Mouse (Mus musculus): ENCODE data around the gene Spr. TPM values are rescaled to one million over a fixed set of nuclear protein-coding genes. Genes with fewer than 3 reads are reported as not detected.
"Not testable (repeated sequence)": the region's sequence is repeated elsewhere in the genome, so short reads cannot be mapped to it uniquely, and the experiment has no call there.

The Spr gene
- total RNA-seq, 2 experiments from 2014 or later, result 38.4 to 48.6 TPM

DNA sequence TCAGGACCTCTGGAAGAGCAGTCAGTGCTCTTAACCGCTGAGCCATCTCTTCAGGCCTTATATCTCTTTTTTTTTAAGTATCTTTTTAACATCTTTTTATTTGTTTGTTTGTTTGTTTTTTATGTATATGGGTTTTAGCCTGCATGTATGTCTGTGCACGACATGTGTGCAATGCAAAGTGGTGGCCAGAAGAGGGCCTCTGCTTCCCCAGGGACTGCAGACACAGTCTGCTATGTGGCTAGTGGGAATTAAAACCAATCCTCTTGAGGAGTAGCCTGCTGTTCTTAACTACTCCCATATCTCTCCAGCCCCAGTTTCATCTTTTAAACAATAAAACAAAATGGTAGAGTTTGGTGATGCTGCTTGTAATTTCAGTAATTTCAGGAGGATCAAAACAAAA is 2.0 kb upstream of the Spr start:
- DNase-seq (ENCODE audit: low spot score in 2 of 2), result no peak
- intact Hi-C loops (cut with DNase I), result no loop called here

DNA sequence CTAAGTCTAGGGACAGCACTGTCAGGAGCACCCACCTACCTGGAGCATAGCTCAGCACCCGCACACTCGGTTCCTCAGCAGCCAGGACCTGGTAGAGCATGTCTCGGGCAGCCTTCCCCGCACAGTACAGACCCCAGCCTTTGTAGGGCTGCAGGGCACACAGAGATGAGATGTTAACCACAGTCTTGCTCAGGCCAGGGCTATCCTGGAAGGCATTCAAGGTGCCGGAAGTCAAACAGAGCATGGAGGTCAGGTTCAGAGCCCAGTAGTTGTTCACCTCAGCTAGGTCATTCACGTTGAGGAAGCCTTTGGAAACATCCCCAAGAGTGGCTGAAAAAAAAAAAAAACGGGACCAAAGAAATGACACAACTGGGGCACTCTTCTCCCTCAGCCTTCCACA is 782 bp downstream of the Spr start:
- intact Hi-C loops (cut with DNase I); DNase-seq (ENCODE audit: low spot score in 2 of 2): not testable (repeated sequence)

DNA sequence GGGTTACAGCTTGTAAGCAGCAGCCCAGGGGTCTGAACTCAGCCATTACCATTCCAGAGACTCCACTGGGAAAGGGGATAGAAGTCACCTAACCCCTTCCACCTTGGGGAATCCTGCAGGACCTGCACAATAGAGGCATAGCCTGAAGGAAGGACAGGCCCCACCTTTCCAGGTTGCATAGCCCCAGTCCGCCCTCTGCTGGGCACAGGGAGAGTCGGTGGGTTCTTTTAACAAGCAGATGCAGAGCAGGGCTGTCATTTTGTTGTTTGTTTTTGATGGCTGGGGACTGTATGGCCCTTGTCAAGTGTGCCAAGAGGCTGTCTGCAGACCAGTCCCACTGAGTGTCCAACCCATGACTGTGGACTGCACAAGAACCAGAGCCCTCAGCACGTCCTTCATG is 4.8 kb downstream of the Spr start:
- peak; percentile 29 to 30 for DNase-seq (ENCODE audit: low spot score in 2 of 2)
- intact Hi-C loops (cut with DNase I), result loop anchor here (5.0 kb wide), 1 partner anchor 1035 kb away; no protein-coding TSS in a partner anchor

DNA sequence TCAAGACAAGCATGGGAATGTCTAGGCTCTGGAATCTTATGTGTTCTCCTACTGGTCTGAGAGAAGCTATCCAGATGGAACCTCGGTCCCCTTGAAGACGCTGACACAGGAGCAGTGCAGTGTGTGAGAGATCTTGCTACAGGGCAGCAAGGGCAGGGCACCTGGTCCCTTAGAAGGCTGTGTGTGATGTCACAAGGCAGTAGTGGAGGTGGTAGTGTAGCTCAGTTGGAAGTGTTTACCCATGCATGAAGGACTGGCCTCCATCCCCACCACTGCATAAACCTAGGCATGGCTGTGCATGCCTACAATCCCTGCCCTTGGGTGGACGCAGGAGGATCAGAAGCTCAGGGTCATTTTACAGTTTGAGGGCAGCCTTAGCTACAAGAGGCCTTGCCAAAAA is 5.3 kb downstream of the Spr start:
- not testable (repeated sequence) for DNase-seq (ENCODE audit: low spot score in 2 of 2)
- intact Hi-C loops (cut with DNase I), result loop anchor here (5.0 kb wide), 1 partner anchor 1035 kb away; no protein-coding TSS in a partner anchor

DNA sequence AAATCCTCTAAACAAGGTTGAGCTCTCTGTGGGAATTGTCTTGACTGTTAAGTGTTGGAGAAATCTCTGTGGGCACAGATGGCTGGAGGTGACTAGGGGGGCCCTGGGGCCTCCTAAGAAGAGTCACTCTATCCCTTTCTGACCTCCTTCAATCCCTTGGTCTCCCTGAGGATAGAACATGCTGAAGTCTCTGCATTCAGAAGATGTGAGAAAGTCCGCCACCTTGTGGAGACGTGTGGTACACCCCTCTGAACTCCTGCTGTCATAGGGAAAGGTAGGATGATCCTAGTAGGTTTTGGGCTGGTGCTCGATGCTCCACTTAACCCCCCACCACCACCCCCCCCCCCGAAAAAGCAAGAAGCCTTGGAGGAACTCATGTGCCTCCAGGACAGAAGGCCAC is 5.9 kb downstream of the Spr start:
- intact Hi-C loops (cut with DNase I), result loop anchor here (2.0 to 5.0 kb wide), 2 partner anchors 95 to 1034 kb away; no protein-coding TSS in a partner anchor
- DNase-seq (ENCODE audit: low spot score in 2 of 2), result peak; percentile 49 to 70

DNA sequence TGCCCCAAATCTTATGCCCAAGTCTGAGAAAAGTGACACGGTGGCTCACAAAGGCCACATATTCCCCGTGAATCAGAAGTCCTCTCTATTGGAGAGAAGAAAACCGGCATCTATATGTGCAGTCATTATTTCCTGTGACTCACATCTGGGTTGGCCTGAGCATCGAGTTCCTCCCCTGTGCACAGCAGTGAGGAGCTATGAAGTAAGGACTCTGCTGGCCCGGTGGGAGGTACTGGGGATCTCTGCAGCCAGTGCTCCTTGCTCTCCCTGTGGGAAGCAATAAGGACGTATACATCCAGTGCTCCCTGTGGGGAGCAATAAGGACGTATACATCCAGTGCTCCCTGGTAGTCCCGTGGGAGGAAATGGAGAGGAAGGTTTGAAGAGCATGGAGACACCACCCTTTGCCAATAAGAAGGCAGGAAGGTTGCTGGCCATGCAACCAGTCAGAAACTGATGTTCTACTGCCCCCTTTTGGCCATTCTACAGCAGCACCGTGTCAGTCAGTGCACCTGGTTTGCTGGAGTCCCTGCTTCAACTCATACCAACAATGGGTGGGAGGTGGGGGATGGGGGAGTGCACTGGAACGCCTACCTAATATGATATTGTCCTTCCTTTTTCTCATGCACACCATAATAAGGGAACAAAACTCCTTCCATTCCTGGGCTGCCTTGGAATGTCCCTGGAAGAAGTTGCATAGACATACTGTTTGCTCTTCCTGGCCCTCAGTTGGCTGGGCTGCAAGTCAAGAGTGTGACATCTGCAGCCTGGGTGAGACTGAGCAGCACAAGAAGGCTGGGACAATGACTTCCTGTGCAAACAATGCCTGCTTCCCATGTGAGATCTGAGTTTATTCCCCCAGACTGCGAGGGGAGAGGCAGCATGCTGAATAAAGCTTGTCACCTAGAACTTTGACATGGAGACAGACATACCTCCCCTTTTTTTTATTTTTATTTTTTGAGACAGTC is 19.7 kb downstream of the Spr start:
- intact Hi-C loops (cut with DNase I), result not testable (repeated sequence)

DNA sequence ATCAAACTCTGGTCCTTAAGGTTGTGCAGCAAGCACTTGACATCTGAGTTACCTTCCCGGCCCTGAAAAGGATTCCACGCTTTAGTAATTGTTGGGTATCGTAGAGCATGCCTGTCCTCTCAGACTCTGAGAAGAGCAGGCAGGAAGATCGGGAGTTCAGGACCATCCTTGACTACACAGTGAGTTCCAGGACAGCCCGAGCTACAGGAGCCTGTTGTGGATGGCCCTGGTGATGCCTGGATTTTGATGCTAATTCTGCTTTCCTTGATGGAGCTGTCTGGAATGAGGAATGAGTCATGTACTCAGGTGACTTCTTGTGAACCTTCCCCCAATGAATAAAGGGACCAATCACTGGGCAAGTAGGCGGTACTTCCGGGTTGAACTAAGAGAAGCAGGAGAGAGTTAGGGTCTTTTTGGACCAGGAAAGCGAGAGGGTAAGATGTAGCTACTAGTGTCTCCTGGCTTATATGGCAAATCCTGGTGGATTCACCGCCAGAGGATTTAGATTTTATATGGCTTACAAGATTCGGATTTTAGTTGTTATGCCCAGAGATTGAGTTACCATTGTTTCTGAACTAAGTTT is 32.4 kb downstream of the Spr start:
- DNase-seq (ENCODE audit: low spot score in 2 of 2), result no peak
- intact Hi-C loops (cut with DNase I), result no loop called here

More for the DNA sequence above, 19.7 kb downstream of the Spr start:
- peak; percentile 23 to 46 for DNase-seq (ENCODE audit: low spot score in 2 of 2)

DNA sequence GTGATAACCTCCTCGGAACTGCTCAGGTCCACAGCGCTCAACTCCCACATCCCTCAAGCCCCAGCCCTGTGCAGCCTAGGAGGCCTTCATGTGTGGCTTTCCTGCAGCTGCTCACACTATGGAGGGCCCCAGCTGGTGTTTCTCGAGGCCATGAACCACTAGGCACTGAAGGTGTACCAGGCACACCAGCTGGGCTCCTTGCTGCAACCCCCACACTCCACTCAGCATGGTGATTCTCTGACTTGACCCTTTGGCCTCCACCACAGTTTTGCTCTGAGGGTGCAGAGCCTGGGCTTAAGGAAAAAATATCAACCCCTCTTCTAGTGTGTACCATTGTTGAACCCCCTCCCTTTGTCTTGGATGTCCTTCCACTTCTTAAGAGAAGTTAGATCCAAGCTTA is 34.2 kb downstream of the Spr start:
- intact Hi-C loops (cut with DNase I), result no loop called here

DNA sequence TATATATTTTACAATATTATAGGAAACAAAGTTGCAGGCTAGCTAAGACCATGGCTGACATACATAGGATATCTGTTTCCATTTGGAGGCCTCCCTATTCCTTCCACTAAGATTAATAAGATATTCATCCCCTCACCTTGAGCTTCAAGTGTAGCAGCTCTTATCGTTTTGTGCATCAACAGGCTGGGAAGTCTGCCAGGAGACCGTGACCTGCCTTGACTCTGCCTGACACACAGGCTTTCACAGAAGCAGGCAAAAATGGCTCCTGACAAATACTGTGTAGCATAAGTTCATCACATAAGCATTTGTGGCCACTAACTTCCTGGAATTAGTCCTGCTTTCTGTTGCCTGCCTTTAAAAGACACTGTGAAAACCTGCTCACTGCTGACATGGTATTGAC is 41.1 kb downstream of the Spr start:
- intact Hi-C loops (cut with DNase I), result no loop called here
- DNase-seq (ENCODE audit: low spot score in 2 of 2), result no peak

More for the DNA sequence above, 34.2 kb downstream of the Spr start:
- no peak for DNase-seq (ENCODE audit: low spot score in 2 of 2)

DNA sequence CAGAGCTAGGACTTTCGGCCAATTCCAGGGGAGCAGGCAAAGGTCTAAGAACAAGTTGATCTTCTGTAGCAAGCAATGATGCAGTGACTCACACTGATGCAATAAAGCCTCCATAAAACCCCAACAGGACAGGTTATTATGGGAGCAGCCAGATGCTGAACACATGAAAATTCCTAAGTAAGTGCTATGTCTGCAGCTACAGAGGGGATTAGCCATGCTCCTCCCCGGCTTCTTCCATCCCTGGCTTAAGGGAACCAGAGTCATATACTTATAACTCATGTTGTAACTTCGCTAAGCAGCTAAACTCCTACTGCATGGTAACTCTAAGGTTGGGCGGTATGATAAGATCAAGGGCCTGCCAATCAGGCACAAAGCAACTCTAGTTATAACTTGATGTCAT is 50.1 kb downstream of the Spr start:
- intact Hi-C loops (cut with DNase I), result no loop called here

DNA sequence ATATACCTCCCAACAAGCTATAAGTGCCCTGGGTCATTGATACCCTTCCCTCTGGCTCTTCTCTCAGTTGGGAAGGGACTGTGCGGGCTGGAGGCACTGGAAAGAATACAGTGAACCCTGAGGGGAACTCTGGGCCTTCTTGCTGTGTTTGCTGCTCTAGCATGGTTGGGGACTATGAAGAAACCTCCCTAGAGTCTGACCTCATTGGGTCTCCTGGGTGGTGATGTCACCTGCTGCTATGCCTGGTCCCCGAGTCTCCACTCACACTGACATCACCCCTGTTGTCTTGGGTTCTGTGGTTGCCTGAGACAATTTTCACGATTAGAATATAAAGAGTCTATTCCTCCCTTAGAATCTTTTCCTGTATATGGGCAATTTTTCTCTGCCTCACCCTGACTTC is 50.9 kb downstream of the Spr start:
- intact Hi-C loops (cut with DNase I), result no loop called here
- no peak for DNase-seq (ENCODE audit: low spot score in 2 of 2)

More for the DNA sequence above, 50.1 kb downstream of the Spr start:
- no peak for DNase-seq (ENCODE audit: low spot score in 2 of 2)

Other genes starting within 250 kb of the Spr start
- 10 to 100 TPM; 71.5 to 90.7 TPM for gene Exoc6b, start 68.3 kb downstream of the Spr start, total RNA-seq (2021)
- gene Emx1, start 49.7 kb upstream of the Spr start, total RNA-seq (2021), result 10 to 100 TPM; 34.2 to 45.2 TPM
- 100 to 1,000 TPM; 172 to 183 TPM for gene Sfxn5, start 195.7 kb upstream of the Spr start, total RNA-seq (2021)
- 10 to 100 TPM; 67.8 to 76.6 TPM for gene Rab11fip5, start 236.9 kb upstream of the Spr start, total RNA-seq (2021)

Data from left cerebral cortex, postnatal 36 days (tissue).